Comparison of ENCODE assay signal across 8 mouse cellular contexts in the genomic region with DNA sequence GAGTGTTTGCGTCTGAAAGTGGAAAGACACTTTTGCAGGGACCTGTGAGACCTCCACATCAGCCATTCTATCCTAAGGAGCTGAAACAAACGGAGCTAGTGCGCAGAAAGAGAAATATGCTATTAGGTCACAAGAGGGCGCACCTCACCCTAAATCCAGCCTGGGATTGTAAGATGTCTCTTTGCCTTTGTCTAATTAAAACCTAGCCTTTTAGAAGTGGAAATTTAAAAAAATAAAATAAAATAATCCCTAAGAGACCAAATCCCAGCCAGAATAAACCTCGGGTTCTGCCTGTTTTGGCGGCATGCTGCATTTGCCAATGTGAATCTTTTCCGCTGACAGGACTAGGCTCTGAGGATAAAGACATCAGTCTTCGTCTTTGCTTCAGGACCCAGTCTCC. TPM values are rescaled to one million over a fixed set of nuclear protein-coding genes. Genes with fewer than 3 reads are reported as not detected.
DNase-seq lines count a peak whose midpoint lies in the region; ATAC-seq lines count a peak whose summit lies in the region.

No protein-coding gene starts in this region.

- no peak overlapping the region for H3K27ac ChIP-seq in embryonic facial prominence, embryonic 10.5 days (replicated peaks)
- no peak overlapping the region for H3K27ac ChIP-seq in limb, embryonic 11.5 days (replicated peaks; ENCODE audit: low read depth, low read length)

- WGBS in embryonic facial prominence, embryonic 10.5 days: 25% methylated on average over 8 of the region's 8 CpGs
- WGBS in limb, embryonic 11.5 days: 20% methylated on average over 8 of the region's 8 CpGs

- DNase-seq in gastrocnemius, adult 18-20 months (ENCODE audit: low spot score): peak; percentile 31
- no peak for DNase-seq in gastrocnemius, postnatal 25 days
- DNase-seq in 3T3-L1 (ENCODE audit: low read depth, low spot score) (peak; percentile 79), ZHBTc4 (ENCODE audit: low read depth, low spot score) (peak; percentile 75)
- peak; percentile 69 for DNase-seq in embryonic facial prominence, embryonic 10.5 days (ENCODE audit: low spot score)
- DNase-seq in limb, embryonic 11.5 days (ENCODE audit: low spot score): peak; percentile 77
- DNase-seq in retina, postnatal 7 days (ENCODE audit: low read depth, low spot score): peak; percentile 56
- no peak for DNase-seq in urinary bladder, postnatal 10 days (ENCODE audit: low spot score)

- H3K4me2 ChIP-seq in limb, embryonic 11.5 days (ENCODE audit: low read depth, severe bottlenecking): no peak overlapping the region

- no peak for ATAC-seq in limb, embryonic 11.5 days (ENCODE audit: insufficient number of reproducible peaks, low FRiP score, low TSS enrichment, low read depth)

- no peak overlapping the region for H3K4me3 ChIP-seq in embryonic facial prominence, embryonic 10.5 days
- no peak overlapping the region for H3K4me3 ChIP-seq in limb, embryonic 11.5 days (ENCODE audit: low read depth, low read length)

- H3K36me3 ChIP-seq in embryonic facial prominence, embryonic 10.5 days (replicated peaks): peaks cover 2% of the 10 kb centered on the region; the same call in 1 of the 2 replicates
- H3K36me3 ChIP-seq in limb, embryonic 11.5 days (ENCODE audit: control insufficient read depth, insufficient read depth, low read length): no peaks in the 10 kb centered on the region

- no peak overlapping the region for H3K9ac ChIP-seq in limb, embryonic 11.5 days (ENCODE audit: low read length)

- H3K4me1 ChIP-seq in embryonic facial prominence, embryonic 10.5 days: peaks cover 29% of the 10 kb centered on the region
- peaks cover 8% of the 10 kb centered on the region for H3K4me1 ChIP-seq in limb, embryonic 11.5 days (ENCODE audit: control insufficient read depth, insufficient read depth, low read length)

- peaks cover 35% of the 10 kb centered on the region for H3K27me3 ChIP-seq in embryonic facial prominence, embryonic 10.5 days (replicated peaks; ENCODE audit: low read depth, poor library complexity, severe bottlenecking)
- H3K27me3 ChIP-seq in limb, embryonic 11.5 days (ENCODE audit: control insufficient read depth, insufficient read depth, low read length): no peaks in the 10 kb centered on the region

- no peaks in the 10 kb centered on the region for H3K9me3 ChIP-seq in embryonic facial prominence, embryonic 10.5 days
- H3K9me3 ChIP-seq in limb, embryonic 11.5 days (ENCODE audit: control insufficient read depth, low read length): no peaks in the 10 kb centered on the region

RNA-seq across cellular contexts. Expression of a gene that starts 3.4 kb away (rescaled TPM):
- 1 to 10 TPM; 2.2 to 3.4 TPM for total RNA-seq in gastrocnemius, adult 18-20 months (2021)
- total RNA-seq in gastrocnemius, postnatal 25 days (2021): 1 to 10 TPM; 2.9 TPM
- polyA plus RNA-seq in embryonic facial prominence, embryonic 10.5 days (2016; fragmentation: Nextera tagmentation; extraction: Ambion mirVana): 7.1 and 7.8 TPM in 2 replicates
- polyA plus RNA-seq in limb, embryonic 11.5 days (2014; fragmentation: Nextera tagmentation; extraction: Ambion mirVana): 4.5 and 8.7 TPM in 2 replicates

RNA-seq across cellular contexts. Expression of a gene that starts 5.1 kb away (rescaled TPM):
- not detected for total RNA-seq in gastrocnemius, adult 18-20 months (2021)
- total RNA-seq in gastrocnemius, postnatal 25 days (2021): not detected
- 0.41 and 0.60 TPM in 2 replicates for polyA plus RNA-seq in embryonic facial prominence, embryonic 10.5 days (2016; fragmentation: Nextera tagmentation; extraction: Ambion mirVana)
- polyA plus RNA-seq in limb, embryonic 11.5 days (2014; fragmentation: Nextera tagmentation; extraction: Ambion mirVana): 0.21 and 0.29 TPM in 2 replicates

RNA-seq across cellular contexts. Expression of a gene that starts 41.2 kb away (rescaled TPM):
- 10 to 100 TPM; 17.6 to 22.9 TPM for total RNA-seq in gastrocnemius, adult 18-20 months (2021)
- total RNA-seq in gastrocnemius, postnatal 25 days (2021): 10 to 100 TPM; 18.4 to 23.1 TPM
- 69.5 and 84.4 TPM in 2 replicates for polyA plus RNA-seq in embryonic facial prominence, embryonic 10.5 days (2016; fragmentation: Nextera tagmentation; extraction: Ambion mirVana)
- polyA plus RNA-seq in limb, embryonic 11.5 days (2014; fragmentation: Nextera tagmentation; extraction: Ambion mirVana): 63.2 and 70.6 TPM in 2 replicates

Comparison
In these comparisons a context has a peak if more than half of its experiments do, and no peak if none do; other contexts are left out.
1. DNase-seq: peak in gastrocnemius, adult 18-20 months (single experiment), 3T3-L1 (single experiment), ZHBTc4 (single experiment), embryonic facial prominence, embryonic 10.5 days (single experiment), limb, embryonic 11.5 days (single experiment) and retina, postnatal 7 days (single experiment); none in gastrocnemius, postnatal 25 days (single experiment) and urinary bladder, postnatal 10 days (single experiment).